Mouse (Mus musculus): ENCODE results near the gene Pfn3.
A peak's percentile ranks its signal among the peaks of the same experiment; 100 is the strongest.

Pfn3 gene

DNA sequence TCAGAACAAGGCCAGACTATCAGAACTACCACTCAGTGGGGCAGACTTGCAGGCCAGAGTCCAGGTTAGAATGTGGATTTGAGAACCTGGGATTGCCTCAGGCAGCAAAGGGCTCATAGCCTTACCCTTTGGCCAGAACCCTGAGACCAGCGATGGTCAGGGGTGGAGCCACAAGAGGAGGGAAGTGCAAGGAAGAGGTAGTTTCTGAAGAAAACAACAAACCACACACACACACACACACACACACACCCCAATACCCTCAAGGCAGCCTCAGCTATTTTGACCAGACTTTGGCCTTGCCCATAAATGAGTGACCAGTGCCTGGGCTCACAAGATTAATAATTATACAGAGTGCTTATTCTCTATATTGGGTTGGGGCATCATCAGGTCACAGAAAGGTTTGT is 23.4 kb downstream of the Pfn3 start:
- DNase-seq, result no peak

DNA sequence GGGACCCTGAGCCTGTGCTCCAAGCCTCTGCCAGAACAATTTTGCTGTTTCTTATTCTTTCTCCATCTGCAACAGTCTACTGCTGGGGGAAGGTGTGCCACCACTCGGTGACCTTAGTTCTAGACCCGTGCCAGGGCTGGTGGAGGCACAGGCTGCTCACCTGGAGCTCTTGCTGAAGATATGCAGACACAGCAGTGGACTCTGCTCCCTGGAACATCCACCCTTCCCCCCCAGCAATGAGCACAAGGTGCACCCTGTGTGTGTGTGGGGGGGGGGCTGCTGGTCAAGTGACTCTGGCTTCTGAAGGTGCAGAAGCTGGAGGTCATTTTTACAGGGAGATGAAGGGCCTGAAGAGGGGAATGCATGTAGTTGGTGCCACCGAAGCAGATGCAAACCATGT is 24.4 kb downstream of the Pfn3 start:
- no peak for DNase-seq

DNA sequence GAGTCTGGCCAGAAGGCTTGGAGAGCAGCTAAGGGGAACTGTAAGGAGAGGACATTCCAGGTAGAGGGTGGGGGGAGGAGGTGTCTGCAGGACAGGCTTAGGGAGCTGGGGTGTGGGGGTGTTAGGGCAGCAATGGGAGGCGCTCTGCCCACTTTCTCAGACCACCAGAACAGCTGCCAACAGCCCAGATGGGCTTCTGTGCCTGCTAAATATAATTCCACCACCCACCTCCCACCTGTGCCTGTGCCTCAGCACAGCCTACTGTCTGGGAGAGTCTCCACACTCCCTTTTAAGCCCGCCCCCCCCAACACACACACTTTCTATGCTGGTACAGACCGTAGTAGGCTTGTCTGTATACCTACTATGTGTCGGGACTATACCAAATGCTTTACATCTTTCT is 33.2 kb downstream of the Pfn3 start:
- DNase-seq, result no peak

DNA sequence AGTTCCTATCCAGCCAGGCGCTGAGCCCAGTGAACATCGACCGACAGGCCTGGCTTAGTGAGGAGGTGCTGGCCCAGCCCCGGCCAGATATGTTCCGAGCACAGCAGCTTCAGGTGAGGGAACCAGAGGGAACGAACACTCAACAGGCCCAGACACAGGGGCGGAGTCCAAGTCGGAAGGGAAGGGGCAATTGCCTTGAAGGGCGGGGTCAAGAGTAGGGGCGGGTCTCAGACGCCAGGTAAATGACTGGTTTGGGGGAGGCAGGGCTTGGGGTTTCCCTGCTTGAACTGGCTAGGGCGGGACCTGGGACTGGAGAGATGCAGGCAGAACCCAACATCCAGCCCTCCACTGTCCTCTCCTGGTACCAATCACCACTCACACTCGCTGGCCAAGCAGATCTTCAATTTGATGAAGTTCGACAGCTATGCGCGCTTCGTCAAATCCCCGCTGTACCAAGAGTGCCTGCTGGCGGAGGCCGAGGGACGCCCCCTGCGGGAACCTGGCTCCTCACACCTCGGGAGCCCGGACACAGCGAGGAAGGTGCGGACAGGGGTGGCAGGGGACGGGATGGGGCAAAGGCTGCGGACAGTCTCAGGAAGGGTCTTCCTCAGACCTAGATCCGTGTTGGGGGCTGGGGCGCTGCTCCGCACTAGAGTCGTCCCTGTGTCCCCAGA is 36.0 kb downstream of the Pfn3 start:
- DNase-seq, result no peak

DNA sequence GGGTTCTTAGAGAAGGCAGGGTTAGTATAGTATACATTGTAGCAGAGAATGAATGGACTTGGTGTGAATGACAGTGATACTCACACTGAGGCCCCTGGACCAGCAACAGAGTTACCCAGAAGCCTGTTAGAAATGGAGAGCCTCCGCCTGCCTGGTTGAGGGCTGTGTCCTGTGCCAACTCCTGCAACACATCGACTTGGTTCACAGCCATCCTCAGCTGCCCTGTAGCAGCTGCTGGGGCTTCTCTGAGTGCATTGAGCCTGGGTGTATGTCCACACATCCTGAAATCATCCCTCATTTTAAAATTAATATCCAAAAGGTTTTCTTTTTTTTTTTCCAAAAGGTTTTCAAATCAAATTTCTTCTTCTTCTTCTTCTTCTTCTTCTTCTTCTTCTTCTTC is 39.2 kb downstream of the Pfn3 start:
- no peak for DNase-seq

DNA sequence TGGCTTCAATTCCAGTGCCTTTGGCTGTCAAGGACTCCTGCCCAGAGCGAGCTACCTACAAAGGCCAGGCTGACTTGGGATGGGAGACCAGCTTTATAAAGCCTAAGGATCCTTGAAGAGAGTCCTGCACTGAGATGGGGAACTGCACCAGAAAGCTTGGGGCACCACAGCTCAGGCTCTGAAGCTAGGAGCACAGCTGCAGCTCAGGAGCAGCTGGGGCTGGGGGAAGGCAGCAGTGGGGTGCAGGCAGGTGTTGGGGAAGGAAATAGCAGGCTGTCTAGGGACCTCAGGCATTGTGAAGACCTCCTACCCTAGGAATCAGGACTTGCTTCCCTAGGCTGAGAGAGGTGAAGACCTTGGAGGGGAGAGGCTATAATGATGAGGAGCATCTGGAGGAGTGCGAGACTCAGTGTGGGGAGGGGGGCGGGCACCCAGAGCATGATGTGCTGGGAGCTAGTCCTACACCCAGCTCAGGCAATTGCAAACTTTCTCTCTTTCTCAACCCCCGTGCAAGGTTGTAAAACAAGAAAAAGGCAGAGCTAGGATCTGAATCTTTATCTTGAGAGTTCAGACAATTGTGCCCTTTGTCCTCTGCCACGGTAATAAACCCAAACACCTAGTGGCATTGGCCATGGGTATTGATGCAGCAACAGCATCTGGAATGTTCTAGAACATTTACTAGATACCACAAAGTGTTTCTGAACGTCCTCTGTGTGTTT is 40.7 kb downstream of the Pfn3 start:
- DNase-seq, result peak; percentile 78

DNA sequence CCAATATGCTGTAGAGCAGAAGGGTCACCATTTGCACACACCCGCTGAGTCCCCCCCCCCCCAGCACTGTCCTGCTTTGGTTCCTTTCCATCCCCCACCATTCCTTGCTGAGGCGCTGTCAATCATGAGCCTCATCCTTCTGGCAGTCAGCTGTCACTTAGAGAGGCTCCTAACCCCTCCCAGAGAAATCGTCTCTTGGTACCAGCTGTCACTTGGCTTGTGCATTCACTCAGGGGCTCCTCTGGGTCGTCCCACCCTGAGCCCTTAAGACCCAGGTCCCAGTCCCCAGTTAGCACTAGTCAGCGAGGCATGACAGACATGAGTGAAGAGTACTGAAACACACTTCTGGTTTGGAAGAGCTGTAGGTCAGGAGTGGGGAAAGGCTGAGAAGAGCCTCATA is 43.3 kb downstream of the Pfn3 start:
- DNase-seq, result no peak

DNA sequence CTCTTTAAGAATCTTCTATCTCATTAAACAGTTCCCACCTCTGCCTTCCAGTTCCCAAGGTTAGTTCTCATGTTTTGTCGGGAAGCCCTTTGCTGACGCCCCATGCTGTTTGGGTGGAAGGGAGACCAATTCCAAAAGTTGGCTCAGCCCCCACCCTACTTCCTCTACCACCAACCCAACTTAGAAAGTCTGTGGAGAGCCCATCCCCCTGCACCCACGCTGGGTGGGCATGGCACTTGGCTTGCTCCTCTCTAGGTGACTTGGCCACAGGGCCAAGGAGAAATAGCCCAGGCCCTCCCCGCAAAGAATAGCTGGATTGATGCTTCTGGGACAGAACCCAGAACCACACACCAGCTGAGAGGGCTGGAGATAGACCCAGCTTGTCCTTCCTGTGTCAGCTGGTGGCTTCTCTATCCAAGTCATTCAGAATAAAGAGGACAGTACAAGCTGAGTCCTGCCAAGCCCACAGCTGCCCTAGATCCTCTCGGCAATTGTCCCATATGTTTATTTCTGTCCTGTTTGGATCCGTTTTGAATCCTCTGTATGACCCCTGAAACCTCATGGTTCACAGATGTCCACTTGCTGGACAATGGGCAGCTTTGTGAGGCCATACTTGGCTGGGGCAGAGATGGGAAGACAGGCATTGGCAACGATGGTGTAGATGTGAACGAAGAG is 43.9 kb downstream of the Pfn3 start:
- DNase-seq, result peak; percentile 35

DNA sequence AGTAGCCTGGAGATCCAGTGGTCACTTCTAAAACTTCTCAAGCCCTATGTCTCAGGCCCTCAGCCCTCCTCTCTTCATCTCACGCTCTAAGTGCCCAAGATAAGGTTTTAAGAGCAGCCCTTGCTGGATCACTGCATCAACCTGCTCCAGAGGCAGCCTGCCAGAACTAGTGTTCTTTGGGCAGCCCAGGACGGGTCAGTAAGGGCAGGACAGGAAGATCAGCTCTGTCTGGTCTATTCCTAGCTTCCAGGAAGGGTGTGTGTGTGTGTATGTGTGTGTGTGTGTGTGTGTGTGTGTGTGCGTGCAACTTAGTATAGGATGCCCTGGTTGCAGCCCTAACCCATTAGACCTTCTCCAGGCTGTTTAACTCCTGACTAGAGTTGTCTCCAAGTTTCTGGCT is 44.8 kb downstream of the Pfn3 start:
- peak; percentile 27 for DNase-seq

DNA sequence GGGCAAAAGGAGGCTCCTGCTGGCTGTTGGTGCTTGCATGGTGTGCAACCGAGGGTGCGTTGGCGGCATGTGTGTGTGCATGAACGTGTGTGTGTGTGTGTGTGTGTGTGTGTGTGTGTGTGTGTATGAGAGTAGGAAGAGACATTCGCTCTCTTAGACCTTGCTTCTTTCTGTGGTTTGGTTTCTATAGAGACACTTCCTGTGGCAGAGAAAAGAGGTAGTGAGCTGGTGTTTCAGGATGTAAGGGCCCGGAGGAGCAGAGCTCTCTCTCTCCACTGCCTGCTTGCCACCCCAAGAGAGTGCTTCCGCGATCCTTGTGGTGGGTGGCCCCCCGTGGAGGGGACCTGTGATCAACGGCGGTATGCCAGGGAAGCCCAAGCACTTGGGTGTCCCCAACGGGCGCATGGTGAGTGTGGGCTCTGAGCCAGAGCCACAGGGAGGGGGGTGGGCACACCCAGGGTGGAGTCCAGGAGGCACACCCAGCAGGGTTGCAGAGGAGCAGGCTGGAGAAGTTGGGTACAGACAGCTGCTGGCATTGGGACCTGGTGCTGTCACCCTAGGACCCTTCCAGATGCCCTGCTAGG is 45.4 kb downstream of the Pfn3 start, which contains the start of gene Rgs14:
Gene Rgs14 (plus strand): TSS at position 202 of the 584 bp plus-strand sequence.
- DNase-seq, result peak; percentile 87

DNA sequence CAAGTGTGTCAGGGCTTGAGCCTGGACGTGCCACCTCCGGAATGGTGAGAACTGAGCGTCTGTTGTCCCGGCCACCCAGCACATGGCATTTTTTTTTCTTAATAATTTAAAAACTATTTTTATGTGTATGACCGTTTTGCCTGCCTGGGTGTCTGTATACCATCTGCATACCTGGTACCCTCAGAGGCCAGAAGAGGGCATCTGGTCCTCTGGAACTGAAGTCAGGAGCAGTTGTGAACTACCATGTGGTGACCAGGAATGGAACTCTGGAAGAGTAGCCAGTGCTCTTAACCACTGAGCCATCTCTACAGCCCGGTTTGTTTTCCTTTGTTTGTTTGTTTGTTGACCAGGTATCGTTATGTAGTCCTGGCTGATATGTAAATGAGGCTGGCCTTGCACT is 46.6 kb downstream of the Pfn3 start:
- DNase-seq, result peak; percentile 52

Data from thymus, postnatal 25 days (tissue).